Mouse (Mus musculus): Measurements from ENCODE around the gene Fut7. TPM values are rescaled to one million over a fixed set of nuclear protein-coding genes. Genes with fewer than 3 reads are reported as not detected.
A peak's percentile ranks its signal among the peaks of the same experiment; 100 is the strongest.
"Not testable (repeated sequence)": the region's sequence is repeated elsewhere in the genome, so short reads cannot be mapped to it uniquely, and the experiment has no call there.

Fut7 gene
- under 1 TPM; 0.32 to 0.37 TPM for total RNA-seq (2021)

GRCm38 (mm10) chr2:25422587-25423410 is at the start of gene Fut7:
Gene Fut7, plus strand, starts transcription at chr2:25423267.
- no peak for DNase-seq (ENCODE audit: low spot score in 2 of 2)
- intact Hi-C loops (cut with DNase I) = loop anchor here (10.0 kb wide), 1 partner anchor 62 kb away; no protein-coding TSS in a partner anchor

- DNase-seq (ENCODE audit: low spot score in 2 of 2) = no peak
- intact Hi-C loops (cut with DNase I) = no loop called here
These were observed 49.6 kb upstream of the Fut7 start for GRCm38 (mm10) chr2:25373431-25373830.

- intact Hi-C loops (cut with DNase I) = loop anchor here (2.0 kb wide), 1 partner anchor 24 kb away; no protein-coding TSS in a partner anchor
- peak; percentile 57 to 59 for DNase-seq (ENCODE audit: low spot score in 2 of 2)
These were observed 46.5 kb upstream of the Fut7 start for GRCm38 (mm10) chr2:25376589-25376988.

GRCm38 (mm10) chr2:25384492-25384891 is 38.6 kb upstream of the Fut7 start:
- intact Hi-C loops (cut with DNase I) = no loop called here
- no peak for DNase-seq (ENCODE audit: low spot score in 2 of 2)

- no peak for DNase-seq (ENCODE audit: low spot score in 2 of 2)
- intact Hi-C loops (cut with DNase I) = no loop called here
These were observed 31.8 kb upstream of the Fut7 start for GRCm38 (mm10) chr2:25391266-25391665.

- peak in 1 of 2 experiments; percentile 37 for DNase-seq (ENCODE audit: low spot score in 2 of 2)
- intact Hi-C loops (cut with DNase I) = no loop called here
These were observed 28.5 kb upstream of the Fut7 start for GRCm38 (mm10) chr2:25394281-25395221.

GRCm38 (mm10) chr2:25395721-25396596 is 27.1 kb upstream of the Fut7 start, which contains the start of gene Entpd2:
Gene Entpd2, plus strand, starts transcription at chr2:25395874.
- no peak for DNase-seq (ENCODE audit: low spot score in 2 of 2)
- intact Hi-C loops (cut with DNase I) = no loop called here

- peak in 1 of 2 experiments; percentile 33 for DNase-seq (ENCODE audit: low spot score in 2 of 2)
- intact Hi-C loops (cut with DNase I) = no loop called here
These were observed 26.5 kb upstream of the Fut7 start for GRCm38 (mm10) chr2:25396597-25396983.

- DNase-seq (ENCODE audit: low spot score in 2 of 2) = no peak
- intact Hi-C loops (cut with DNase I) = no loop called here
These were observed 26.1 kb upstream of the Fut7 start for GRCm38 (mm10) chr2:25397010-25397409.

- intact Hi-C loops (cut with DNase I) = no loop called here
These were observed 25.0 kb upstream of the Fut7 start for GRCm38 (mm10) chr2:25398065-25398464.

GRCm38 (mm10) chr2:25399051-25399450 is 24.0 kb upstream of the Fut7 start, which contains the start of gene Npdc1:
Gene Npdc1, plus strand, starts transcription at chr2:25399351.
- intact Hi-C loops (cut with DNase I) = no loop called here
- no peak for DNase-seq (ENCODE audit: low spot score in 2 of 2)

More at GRCm38 (mm10) chr2:25398065-25398464, 25.0 kb upstream of the Fut7 start:
- DNase-seq (ENCODE audit: low spot score in 2 of 2) = no peak

GRCm38 (mm10) chr2:25400291-25400690 is 22.8 kb upstream of the Fut7 start:
- intact Hi-C loops (cut with DNase I) = loop anchor here (2.0 to 5.0 kb wide), 2 partner anchors 23 to 33 kb away; partner anchors contain the start of gene Uap1l1
- no peak for DNase-seq (ENCODE audit: low spot score in 2 of 2)

- intact Hi-C loops (cut with DNase I) = loop anchor here (2.0 to 5.0 kb wide), 2 partner anchors 24 to 33 kb away; partner anchors contain the start of gene Uap1l1
- DNase-seq (ENCODE audit: low spot score in 2 of 2) = peak; percentile 61 to 71
These were observed 22.3 kb upstream of the Fut7 start for GRCm38 (mm10) chr2:25400764-25401163.

- intact Hi-C loops (cut with DNase I) = loop anchor here (5.0 kb wide), 1 partner anchor 35 kb away; the partner anchor contains the start of gene Uap1l1
- peak; percentile 70 to 73 for DNase-seq (ENCODE audit: low spot score in 2 of 2)
These were observed 20.6 kb upstream of the Fut7 start for GRCm38 (mm10) chr2:25402377-25402971.

GRCm38 (mm10) chr2:25402972-25403601 is 20.0 kb upstream of the Fut7 start:
- DNase-seq (ENCODE audit: low spot score in 2 of 2) = peak; percentile 89 to 96
- intact Hi-C loops (cut with DNase I) = loop anchor here (1.0 to 5.0 kb wide), 2 partner anchors 25 to 36 kb away; partner anchors contain the start of genes Abca2 and Uap1l1

GRCm38 (mm10) chr2:25403994-25404393 is 19.1 kb upstream of the Fut7 start:
- intact Hi-C loops (cut with DNase I) = loop anchor here (1.0 to 5.0 kb wide), 2 partner anchors 24 to 37 kb away; partner anchors contain the start of genes Abca2 and Uap1l1
- DNase-seq (ENCODE audit: low spot score in 2 of 2) = peak in 1 of 2 experiments; percentile 52

GRCm38 (mm10) chr2:25408908-25409307 is 14.2 kb upstream of the Fut7 start:
- intact Hi-C loops (cut with DNase I) = no loop called here
- no peak for DNase-seq (ENCODE audit: low spot score in 2 of 2)

- DNase-seq (ENCODE audit: low spot score in 2 of 2); intact Hi-C loops (cut with DNase I): not testable (repeated sequence)
These were observed 9.6 kb upstream of the Fut7 start for GRCm38 (mm10) chr2:25413436-25413835.
